Mouse (Mus musculus): ENCODE measurements around the gene Ankrd13d.

GRCm38 (mm10) chr19:4234548-4234947 lies 48.4 kb downstream of the Ankrd13d start:
- no peak for TF ChIP-seq CTCF (IDR thresholded peaks at IDR 0.05; ENCODE audit: extremely low read depth, insufficient read depth, low read length)
- TF ChIP-seq POLR2A (IDR thresholded peaks at IDR 0.05; ENCODE audit: extremely low read depth, insufficient read depth, low read length): no peak
